9 mouse cellular contexts compared by ENCODE assay signal in genomic region chr6:86584296-86585015, GRCm38 (mm10). TPM values are rescaled to one million over a fixed set of nuclear protein-coding genes. Genes with fewer than 3 reads are reported as not detected.
DNase-seq lines count a peak whose midpoint lies in the region; ATAC-seq and TF ChIP-seq lines count a peak whose summit lies in the region.
"Had no signal": no experiment of that assay in that cellular context is flagged by ENCODE, and none has a peak within 500 bp of the region (broad histone marks: within the 10 kb centered on the region; RNA-seq: fewer than 3 reads in every experiment).

No protein-coding gene starts in this region.

- no peak for TF ChIP-seq CTCF in spleen, adult 2 months (IDR thresholded peaks at IDR 0.05; ENCODE audit: extremely low read depth, insufficient read depth, insufficient read length, insufficient replicate concordance)

- peaks cover 10% of the 10 kb centered on the region; the same call in 1 of the 2 replicates for H3K4me1 ChIP-seq in spleen, adult 2 months (ENCODE audit: control insufficient read depth, insufficient read depth, insufficient read length)
- peaks cover 3% of the 10 kb centered on the region; the same call in 1 of the 2 replicates for H3K4me1 ChIP-seq in embryonic facial prominence, embryonic 11.5 days (ENCODE audit: control insufficient read depth, insufficient read depth, low read length)
- peaks cover 23% of the 10 kb centered on the region for H3K4me1 ChIP-seq in kidney, embryonic 16.5 days (ENCODE audit: insufficient read depth, low read length)
- H3K4me1 ChIP-seq in limb, embryonic 15.5 days, result peaks cover 32% of the 10 kb centered on the region
- peaks cover 11% of the 10 kb centered on the region for H3K4me1 ChIP-seq in neural tube, embryonic 12.5 days

- 36% methylated on average over 14 of the region's 14 CpGs for WGBS in spleen, adult 2 months
- 24% methylated on average over 14 of the region's 14 CpGs for WGBS in embryonic facial prominence, embryonic 11.5 days
- 28% methylated on average over 14 of the region's 14 CpGs for WGBS in kidney, embryonic 16.5 days
- 30% methylated on average over 14 of the region's 14 CpGs for WGBS in limb, embryonic 15.5 days
- WGBS in neural tube, embryonic 12.5 days, result 36% methylated on average over 14 of the region's 14 CpGs

- H3K9me3 ChIP-seq in embryonic facial prominence, embryonic 11.5 days (replicated peaks; ENCODE audit: control insufficient read depth, low read length), result no peaks in the 10 kb centered on the region
- H3K9me3 ChIP-seq in kidney, embryonic 16.5 days (ENCODE audit: low read length), result no peaks in the 10 kb centered on the region
- H3K9me3 ChIP-seq in limb, embryonic 15.5 days, result no peaks in the 10 kb centered on the region
- H3K9me3 ChIP-seq in neural tube, embryonic 12.5 days, result no peaks in the 10 kb centered on the region
- H3K9me3 ChIP-seq: G1E had no signal

- TF ChIP-seq POLR2A in spleen, adult 2 months (IDR thresholded peaks at IDR 0.05; ENCODE audit: low read depth, low read length), result no peak

- peak overlapping the region; percentile 51 for H3K9ac ChIP-seq in embryonic facial prominence, embryonic 11.5 days (replicated peaks; ENCODE audit: low read length)
- H3K9ac ChIP-seq in kidney, embryonic 16.5 days (replicated peaks; ENCODE audit: low read length), result peak overlapping the region; percentile 67
- 0 out of 2 replicates have a peak overlapping the region, but pooled peaks have one; percentile 4 for H3K9ac ChIP-seq in limb, embryonic 15.5 days
- H3K9ac ChIP-seq in neural tube, embryonic 12.5 days, result peak overlapping the region; percentile 35; the same call in 1 of the 2 replicates

- no peak for DNase-seq in spleen, adult 2 months (ENCODE audit: low read depth in 1 of 2, low spot score in 2 of 2)
- no peak for DNase-seq in spleen, postnatal 4 days (ENCODE audit: low spot score in 2 of 2)
- DNase-seq in embryonic facial prominence, embryonic 11.5 days (ENCODE audit: low spot score), result peak; percentile 18
- DNase-seq in heart, adult 8-10 months (ENCODE audit: low spot score), result peak; percentile 33
- DNase-seq in c-Kit-positive CD71-positive TER-119-positive erythroid progenitor cells, embryonic 14.5 days (ENCODE audit: low spot score), result no peak

- peak overlapping the region; percentile 39 for H3K27ac ChIP-seq in spleen, adult 2 months (ENCODE audit: insufficient read depth, low read length)
- peak overlapping the region; percentile 29; the same call in 1 of the 2 replicates for H3K27ac ChIP-seq in embryonic facial prominence, embryonic 11.5 days (replicated peaks; ENCODE audit: low read depth, low read length)
- peak overlapping the region; percentile 86 for H3K27ac ChIP-seq in kidney, embryonic 16.5 days (ENCODE audit: low read length)
- H3K27ac ChIP-seq in limb, embryonic 15.5 days, result peak overlapping the region; percentile 87
- peak overlapping the region; percentile 9 for H3K27ac ChIP-seq in neural tube, embryonic 12.5 days

- peak overlapping the region; percentile 54 for H3K4me2 ChIP-seq in embryonic facial prominence, embryonic 11.5 days (ENCODE audit: low read depth, low read length)
- H3K4me2 ChIP-seq in kidney, embryonic 16.5 days (replicated peaks; ENCODE audit: low read depth, low read length), result peak overlapping the region; percentile 60
- H3K4me2 ChIP-seq in limb, embryonic 15.5 days, result peak overlapping the region; percentile 45
- H3K4me2 ChIP-seq in neural tube, embryonic 12.5 days (replicated peaks), result peak overlapping the region; percentile 49

- H3K27me3 ChIP-seq in spleen, adult 2 months (ENCODE audit: control insufficient read depth, insufficient read depth, low read length), result no peaks in the 10 kb centered on the region
- no peaks in the 10 kb centered on the region for H3K27me3 ChIP-seq in embryonic facial prominence, embryonic 11.5 days (ENCODE audit: control insufficient read depth, insufficient read depth, low read length)
- H3K27me3 ChIP-seq in kidney, embryonic 16.5 days (ENCODE audit: insufficient read depth, low read length), result no peaks in the 10 kb centered on the region
- H3K27me3 ChIP-seq in limb, embryonic 15.5 days, result no peaks in the 10 kb centered on the region
- no peaks in the 10 kb centered on the region for H3K27me3 ChIP-seq in neural tube, embryonic 12.5 days (replicated peaks)

- H3K4me3 ChIP-seq in spleen, adult 2 months (ENCODE audit: extremely low read depth, insufficient read depth, insufficient read length), result peak overlapping the region; percentile 16
- H3K4me3 ChIP-seq in embryonic facial prominence, embryonic 11.5 days (ENCODE audit: low read depth, low read length), result peak overlapping the region; percentile 25
- H3K4me3 ChIP-seq in kidney, embryonic 16.5 days (ENCODE audit: low read length), result peak overlapping the region; percentile 40
- H3K4me3 ChIP-seq in limb, embryonic 15.5 days, result peak overlapping the region; percentile 29
- H3K4me3 ChIP-seq in neural tube, embryonic 12.5 days, result peak overlapping the region; percentile 21

- peak; percentile 37; the same call in 1 of the 2 replicates for ATAC-seq in embryonic facial prominence, embryonic 11.5 days (replicated peaks; ENCODE audit: insufficient number of reproducible peaks, low FRiP score, low TSS enrichment, low read depth)
- peak; percentile 29; the same call in 1 of the 2 replicates for ATAC-seq in kidney, embryonic 16.5 days (ENCODE audit: low FRiP score, low TSS enrichment)
- no peak for ATAC-seq in limb, embryonic 15.5 days (ENCODE audit: insufficient number of reproducible peaks, low FRiP score, low TSS enrichment, low read depth)
- peak; percentile 54; the same call in 1 of the 2 replicates for ATAC-seq in neural tube, embryonic 12.5 days (ENCODE audit: low FRiP score, low read depth)

- H3K36me3 ChIP-seq in spleen, adult 2 months (ENCODE audit: control insufficient read depth, insufficient read depth, low read length), result no peaks in the 10 kb centered on the region
- H3K36me3 ChIP-seq in embryonic facial prominence, embryonic 11.5 days (replicated peaks; ENCODE audit: control insufficient read depth, insufficient read depth, low read depth, low read length), result no peaks in the 10 kb centered on the region
- no peaks in the 10 kb centered on the region for H3K36me3 ChIP-seq in kidney, embryonic 16.5 days (ENCODE audit: insufficient read depth, low read length)
- H3K36me3 ChIP-seq in limb, embryonic 15.5 days, result no peaks in the 10 kb centered on the region
- H3K36me3 ChIP-seq in neural tube, embryonic 12.5 days, result no peaks in the 10 kb centered on the region
- H3K36me3 ChIP-seq: G1E had no signal

RNA-seq across cellular contexts. Expression of gene Asprv1, which starts 43.5 kb away (rescaled TPM):
- 2.5 and 3.2 TPM in 2 replicates for polyA plus RNA-seq in spleen, adult 2 months (2012; rRNA removed)
- polyA plus RNA-seq in embryonic facial prominence, embryonic 11.5 days (2014; fragmentation: Nextera tagmentation; extraction: Ambion mirVana), result 0.79 and 0.89 TPM in 2 replicates
- not detected for total RNA-seq in heart, adult 8-10 months (2022)
- polyA plus RNA-seq in kidney, embryonic 16.5 days (2015; fragmentation: Nextera tagmentation; extraction: Ambion mirVana), result 0.89 and 0.99 TPM in 2 replicates
- polyA plus RNA-seq in limb, embryonic 15.5 days (2015; fragmentation: Nextera tagmentation; extraction: Ambion mirVana), result 610 and 666 TPM in 2 replicates
- 0.42 and 0.77 TPM in 2 replicates for polyA plus RNA-seq in neural tube, embryonic 12.5 days (2016; fragmentation: Nextera tagmentation; extraction: Ambion mirVana)
- polyA plus RNA-seq: G1E had no signal

RNA-seq across cellular contexts. Expression of gene Pcbp1, which starts 58.3 kb away (rescaled TPM):
- polyA plus RNA-seq in spleen, adult 2 months (2012; rRNA removed), result 166 and 200 TPM in 2 replicates
- 405 and 423 TPM in 2 replicates for polyA plus RNA-seq in embryonic facial prominence, embryonic 11.5 days (2014; fragmentation: Nextera tagmentation; extraction: Ambion mirVana)
- 100 to 1,000 TPM; 157 to 166 (median 162) TPM for total RNA-seq in heart, adult 8-10 months (2022)
- polyA plus RNA-seq in kidney, embryonic 16.5 days (2015; fragmentation: Nextera tagmentation; extraction: Ambion mirVana), result 195 and 234 TPM in 2 replicates
- 456 and 462 TPM in 2 replicates for polyA plus RNA-seq in limb, embryonic 15.5 days (2015; fragmentation: Nextera tagmentation; extraction: Ambion mirVana)
- polyA plus RNA-seq in neural tube, embryonic 12.5 days (2016; fragmentation: Nextera tagmentation; extraction: Ambion mirVana), result 568 and 599 TPM in 2 replicates

Comparison
In these comparisons a context has a peak if more than half of its experiments do, and no peak if none do; other contexts are left out.
1. DNase-seq: peak in embryonic facial prominence, embryonic 11.5 days (single experiment) and heart, adult 8-10 months (single experiment); none in spleen, adult 2 months (0 of 2), spleen, postnatal 4 days (0 of 2) and c-Kit-positive CD71-positive TER-119-positive erythroid progenitor cells, embryonic 14.5 days (single experiment).
2. H3K27ac ChIP-seq: peak in every context shown above with its lines; median percentile 87 in limb, embryonic 15.5 days; 86 in kidney, embryonic 16.5 days; 39 in spleen, adult 2 months; 29 in embryonic facial prominence, embryonic 11.5 days; 9 in neural tube, embryonic 12.5 days.
3. H3K9ac ChIP-seq: peak in every context shown above with its lines; median percentile 67 in kidney, embryonic 16.5 days; 51 in embryonic facial prominence, embryonic 11.5 days; 35 in neural tube, embryonic 12.5 days; 4 in limb, embryonic 15.5 days.
4. RNA of gene Asprv1, which starts 43.5 kb away (polyA plus RNA-seq): 610 to 666 TPM in limb, embryonic 15.5 days; 2.5 to 3.2 TPM in spleen, adult 2 months, 0.89 to 0.99 TPM in kidney, embryonic 16.5 days, 0.79 to 0.89 TPM in embryonic facial prominence, embryonic 11.5 days and 0.42 to 0.77 TPM in neural tube, embryonic 12.5 days; every median in the first group is over 100 times any median in the second.
5. Peak in every context shown above with its lines, with median percentiles within 50 percentile points of each other: H3K4me3 ChIP-seq and H3K4me2 ChIP-seq.